Mouse (Mus musculus): ENCODE data around the gene Mea1. TPM values are rescaled to one million over a fixed set of nuclear protein-coding genes. Genes with fewer than 3 reads are reported as not detected.

Gene Mea1
- total RNA-seq (2014; rRNA removed; ENCODE audit: low replicate concordance) = 40.2 and 44.0 TPM in 2 replicates
- polyA plus RNA-seq (2015; fragmentation: Nextera tagmentation; extraction: Ambion mirVana) = 101 and 114 TPM in 2 replicates

GRCm38 (mm10) chr17:46678416-46678815 is at the start of gene Mea1:
Gene Mea1, plus strand, starts transcription at chr17:46678793.
- peak within 1 kb of the TSS; percentile 92 for H3K4me3 ChIP-seq (ENCODE audit: low read depth, low read length)
- peak within 1 kb of the TSS; percentile 87 for H3K27ac ChIP-seq (ENCODE audit: low read depth)
- 67% methylated on average over 8 of the region's 9 CpGs for WGBS
- no peak for DNase-seq (ENCODE audit: low spot score)
- peak within 1 kb of the TSS; percentile 69 for H3K9ac ChIP-seq (replicated peaks; ENCODE audit: low read depth, low read length)
- H3K9me3 ChIP-seq (replicated peaks; ENCODE audit: control insufficient read depth, low read length) = no peaks in the 10 kb centered on the region
- H3K4me1 ChIP-seq (ENCODE audit: control insufficient read depth, insufficient read depth) = peaks cover 20% of the 10 kb centered on the region
- H3K36me3 ChIP-seq (replicated peaks; ENCODE audit: control insufficient read depth, insufficient read depth, low read length) = peaks cover 35% of the 10 kb centered on the region
- peak within 1 kb of the TSS; percentile 95 for H3K4me2 ChIP-seq (ENCODE audit: low read depth, low read length)
- no peaks in the 10 kb centered on the region for H3K27me3 ChIP-seq (ENCODE audit: control insufficient read depth, insufficient read depth, low read length)
- ATAC-seq (ENCODE audit: insufficient read depth, low read depth) = no peak
- TF ChIP-seq CTCF (IDR thresholded peaks at IDR 0.05; ENCODE audit: low read depth) (no peak), EP300 (IDR thresholded peaks at IDR 0.05; ENCODE audit: low read depth) (no peak)

- peak overlapping the region; percentile 78 for H3K27ac ChIP-seq (ENCODE audit: low read depth)
- peak overlapping the region; percentile 64 for H3K9ac ChIP-seq (replicated peaks; ENCODE audit: low read depth, low read length)
- 17% methylated on average over 12 of the region's 12 CpGs for WGBS
- H3K36me3 ChIP-seq (replicated peaks; ENCODE audit: control insufficient read depth, insufficient read depth, low read length) = peaks cover 25% of the 10 kb centered on the region
- H3K27me3 ChIP-seq (ENCODE audit: control insufficient read depth, insufficient read depth, low read length) = no peaks in the 10 kb centered on the region
- peak overlapping the region; percentile 81 for H3K4me3 ChIP-seq (ENCODE audit: low read depth, low read length)
- TF ChIP-seq EP300 (IDR thresholded peaks at IDR 0.05; ENCODE audit: low read depth) = no peak
- no peak for TF ChIP-seq CTCF (IDR thresholded peaks at IDR 0.05; ENCODE audit: low read depth)
- no peaks in the 10 kb centered on the region for H3K9me3 ChIP-seq (replicated peaks; ENCODE audit: control insufficient read depth, low read length)
- peak overlapping the region; percentile 76 for H3K4me2 ChIP-seq (ENCODE audit: low read depth, low read length)
- DNase-seq (ENCODE audit: low spot score) (peak; percentile 53), ATAC-seq (ENCODE audit: insufficient read depth, low read depth) (peak; percentile 61)
- H3K4me1 ChIP-seq (ENCODE audit: control insufficient read depth, insufficient read depth) = peaks cover 20% of the 10 kb centered on the region
These were observed 48.7 kb upstream of the Mea1 start for GRCm38 (mm10) chr17:46629685-46630441.

DNA sequence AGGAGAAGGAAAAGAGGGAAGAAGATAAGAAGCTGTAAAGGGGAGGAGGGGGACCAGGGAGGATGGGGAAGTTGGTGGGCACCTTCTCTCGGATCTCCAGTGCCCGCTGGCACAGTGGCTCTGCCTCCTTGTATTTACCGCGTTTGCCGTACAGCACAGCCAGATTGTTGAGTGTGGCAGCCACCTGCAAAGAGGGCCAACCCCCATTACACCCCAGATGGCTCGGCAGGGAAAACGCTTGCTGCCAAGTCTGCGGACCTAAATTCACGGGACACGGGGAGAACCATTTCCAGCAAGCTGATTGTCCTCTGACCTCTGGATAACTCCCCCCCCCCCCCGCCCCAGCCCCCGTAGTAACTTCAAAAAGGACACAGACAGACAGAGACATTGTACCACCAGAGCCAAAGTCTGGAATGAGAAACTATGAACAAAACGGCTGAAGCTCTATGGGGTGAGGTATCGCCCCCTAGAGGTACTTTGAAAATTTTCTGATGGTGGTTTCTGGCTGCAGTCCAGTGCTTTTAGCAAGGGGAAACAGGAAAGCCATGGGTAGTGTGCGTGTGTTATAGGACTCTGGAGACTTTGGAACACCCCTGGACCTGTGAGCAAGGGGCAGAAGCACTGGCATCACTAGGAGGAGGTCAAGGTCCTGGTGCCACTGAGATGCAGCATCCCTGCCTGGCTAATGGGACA is 41.6 kb upstream of the Mea1 start:
- H3K4me3 ChIP-seq (ENCODE audit: low read depth, low read length) = no peak overlapping the region
- DNase-seq (ENCODE audit: low spot score) (peak; percentile 77), ATAC-seq (ENCODE audit: insufficient read depth, low read depth) (peak; percentile 49)
- no peaks in the 10 kb centered on the region for H3K4me1 ChIP-seq (ENCODE audit: control insufficient read depth, insufficient read depth)
- no peak overlapping the region for H3K27ac ChIP-seq (ENCODE audit: low read depth)
- H3K4me2 ChIP-seq (ENCODE audit: low read depth, low read length) = peak overlapping the region; percentile 35; the same call in 1 of the 2 replicates
- 22% methylated on average over 15 of the region's 15 CpGs for WGBS
- H3K9ac ChIP-seq (replicated peaks; ENCODE audit: low read depth, low read length) = no peak overlapping the region
- no peaks in the 10 kb centered on the region for H3K9me3 ChIP-seq (replicated peaks; ENCODE audit: control insufficient read depth, low read length)
- H3K27me3 ChIP-seq (ENCODE audit: control insufficient read depth, insufficient read depth, low read length) = no peaks in the 10 kb centered on the region
- peaks cover 55% of the 10 kb centered on the region for H3K36me3 ChIP-seq (replicated peaks; ENCODE audit: control insufficient read depth, insufficient read depth, low read length)
- TF ChIP-seq CTCF (IDR thresholded peaks at IDR 0.05; ENCODE audit: low read depth) (peak; percentile 75), EP300 (IDR thresholded peaks at IDR 0.05; ENCODE audit: low read depth) (no peak)

GRCm38 (mm10) chr17:46639929-46640328 is 38.7 kb upstream of the Mea1 start:
- no peak overlapping the region for H3K27ac ChIP-seq (ENCODE audit: low read depth)
- TF ChIP-seq CTCF (IDR thresholded peaks at IDR 0.05; ENCODE audit: low read depth) (no peak), EP300 (IDR thresholded peaks at IDR 0.05; ENCODE audit: low read depth) (no peak)
- 75% methylated on average over 9 of the region's 9 CpGs for WGBS
- H3K9me3 ChIP-seq (replicated peaks; ENCODE audit: control insufficient read depth, low read length) = no peaks in the 10 kb centered on the region
- no peak overlapping the region for H3K4me2 ChIP-seq (ENCODE audit: low read depth, low read length)
- H3K4me1 ChIP-seq (ENCODE audit: control insufficient read depth, insufficient read depth) = peaks cover 5% of the 10 kb centered on the region; the same call in 1 of the 2 replicates
- no peak for ATAC-seq (ENCODE audit: insufficient read depth, low read depth)
- no peak for DNase-seq (ENCODE audit: low spot score)
- H3K9ac ChIP-seq (replicated peaks; ENCODE audit: low read depth, low read length) = no peak overlapping the region
- H3K27me3 ChIP-seq (ENCODE audit: control insufficient read depth, insufficient read depth, low read length) = no peaks in the 10 kb centered on the region
- H3K4me3 ChIP-seq (ENCODE audit: low read depth, low read length) = no peak overlapping the region
- H3K36me3 ChIP-seq (replicated peaks; ENCODE audit: control insufficient read depth, insufficient read depth, low read length) = peaks cover 54% of the 10 kb centered on the region

DNA sequence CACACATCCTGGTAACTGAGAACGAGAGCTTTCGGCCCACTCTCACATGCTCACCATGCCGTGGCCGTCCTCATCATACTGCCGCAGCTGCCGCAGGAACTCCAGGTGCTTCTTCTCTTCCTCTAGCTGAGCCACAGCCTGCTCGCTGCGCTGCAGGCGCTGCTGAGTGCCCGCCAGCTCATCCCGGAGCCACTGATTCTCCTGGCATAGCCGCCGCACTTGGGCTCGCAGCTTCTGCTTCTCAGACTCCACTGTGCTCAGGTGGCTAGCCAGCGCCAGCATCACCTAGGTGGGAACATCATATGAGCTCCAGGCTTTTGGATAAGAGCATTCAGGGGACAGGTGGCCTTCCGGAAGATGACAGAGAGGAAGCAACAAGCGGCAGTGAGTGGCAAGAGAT is 36.5 kb upstream of the Mea1 start:
- no peak for DNase-seq (ENCODE audit: low spot score)
- H3K36me3 ChIP-seq (replicated peaks; ENCODE audit: control insufficient read depth, insufficient read depth, low read length) = peaks cover 47% of the 10 kb centered on the region
- H3K9ac ChIP-seq (replicated peaks; ENCODE audit: low read depth, low read length) = no peak overlapping the region
- H3K27me3 ChIP-seq (ENCODE audit: control insufficient read depth, insufficient read depth, low read length) = no peaks in the 10 kb centered on the region
- 87% methylated on average over 17 of the region's 17 CpGs for WGBS
- no peak overlapping the region for H3K27ac ChIP-seq (ENCODE audit: low read depth)
- H3K4me1 ChIP-seq (ENCODE audit: control insufficient read depth, insufficient read depth) = peaks cover 12% of the 10 kb centered on the region
- H3K4me3 ChIP-seq (ENCODE audit: low read depth, low read length) = no peak overlapping the region
- ATAC-seq (ENCODE audit: insufficient read depth, low read depth) = no peak
- no peaks in the 10 kb centered on the region for H3K9me3 ChIP-seq (replicated peaks; ENCODE audit: control insufficient read depth, low read length)
- H3K4me2 ChIP-seq (ENCODE audit: low read depth, low read length) = no peak overlapping the region
- no peak for TF ChIP-seq CTCF (IDR thresholded peaks at IDR 0.05; ENCODE audit: low read depth)
- no peak for TF ChIP-seq EP300 (IDR thresholded peaks at IDR 0.05; ENCODE audit: low read depth)

Data from heart, postnatal 0 days (tissue).